Mouse (Mus musculus) embryonic facial prominence, embryonic 11.5 days (tissue): ENCODE results near the gene Stoml2. TPM values are rescaled to one million over a fixed set of nuclear protein-coding genes. Genes with fewer than 3 reads are reported as not detected.

Source experiments
- ATAC-seq: fragments of 200-750 bp; cut with Nextera tagmentation; replicated peaks from 2 replicates; pipeline ENCODE4 v1.8.0; 2017; ENCODE audit warnings: low read depth; ENCODE audit not compliant: insufficient number of reproducible peaks, low FRiP score, low TSS enrichment
- DNase-seq: peaks from one replicate; pipeline ENCODE4 v3.0.0-alpha.2; 2015; ENCODE audit warnings: low spot score
- H3K27ac ChIP-seq: fragments of 300-500 bp; sonication (generic); replicated peaks from 2 replicates; pipeline ENCODE4 v1.5.1; 2014; ENCODE audit warnings: mild to moderate bottlenecking, low read depth, low read length, control low read depth
- H3K27me3 ChIP-seq: fragments of 300-500 bp; sonication (generic); 2 replicates; pipeline ENCODE4 v1.6.1; 2014; ENCODE audit warnings: mild to moderate bottlenecking, low read length, moderate library complexity, mixed read lengths; ENCODE audit not compliant: control insufficient read depth, insufficient read depth
- H3K36me3 ChIP-seq: fragments of 300-500 bp; sonication (generic); replicated peaks from 2 replicates; pipeline ENCODE4 v1.6.1; 2014; ENCODE audit warnings: low read depth, mild to moderate bottlenecking, low read length, moderate library complexity, mixed read lengths; ENCODE audit not compliant: control insufficient read depth, insufficient read depth
- H3K4me1 ChIP-seq: fragments of 300-500 bp; sonication (generic); 2 replicates; pipeline ENCODE4 v1.6.1; 2014; ENCODE audit warnings: low read length, mixed read lengths; ENCODE audit not compliant: control insufficient read depth, insufficient read depth
- H3K4me2 ChIP-seq: fragments of 300-500 bp; sonication (generic); 2 replicates; pipeline ENCODE4 v1.6.1; 2014; ENCODE audit warnings: low read depth, mild to moderate bottlenecking, control low read depth, low read length, moderate library complexity
- H3K4me3 ChIP-seq: fragments of 300-500 bp; sonication (generic); 2 replicates; pipeline ENCODE4 v1.5.1; 2014; ENCODE audit warnings: low read depth, low read length, control low read depth
- H3K9ac ChIP-seq: fragments of 300-500 bp; sonication (generic); replicated peaks from 2 replicates; pipeline ENCODE4 v1.6.1; 2014; ENCODE audit warnings: mild to moderate bottlenecking, control low read depth, low read length
- H3K9me3 ChIP-seq: fragments of 300-500 bp; sonication (generic); replicated peaks from 2 replicates; pipeline ENCODE4 v1.6.1; 2016; ENCODE audit warnings: mild to moderate bottlenecking, low read length, inconsistent platforms, mixed read lengths; ENCODE audit not compliant: control insufficient read depth
- WGBS: fragments of 180-500 bp; shearing (Covaris S2); extraction: QIAGEN DNeasy Blood & Tissue Kit; methylation state at CpG from one replicate; pipeline ENCODE4 v1.1.7; 2014; 5-methylcytosine and 5-hydroxymethylcytosine counted together
- polyA plus RNA-seq: library from polyadenylated mRNA; unstranded; fragments of >200 nt; fragmentation: Nextera tagmentation; extraction: Ambion mirVana; gene quantifications from 2 replicates; pipeline ENCODE4 v1.2.1, GENCODE M21; 2014

The Stoml2 gene
- 410 TPM in 2 replicates for polyA plus RNA-seq

DNA sequence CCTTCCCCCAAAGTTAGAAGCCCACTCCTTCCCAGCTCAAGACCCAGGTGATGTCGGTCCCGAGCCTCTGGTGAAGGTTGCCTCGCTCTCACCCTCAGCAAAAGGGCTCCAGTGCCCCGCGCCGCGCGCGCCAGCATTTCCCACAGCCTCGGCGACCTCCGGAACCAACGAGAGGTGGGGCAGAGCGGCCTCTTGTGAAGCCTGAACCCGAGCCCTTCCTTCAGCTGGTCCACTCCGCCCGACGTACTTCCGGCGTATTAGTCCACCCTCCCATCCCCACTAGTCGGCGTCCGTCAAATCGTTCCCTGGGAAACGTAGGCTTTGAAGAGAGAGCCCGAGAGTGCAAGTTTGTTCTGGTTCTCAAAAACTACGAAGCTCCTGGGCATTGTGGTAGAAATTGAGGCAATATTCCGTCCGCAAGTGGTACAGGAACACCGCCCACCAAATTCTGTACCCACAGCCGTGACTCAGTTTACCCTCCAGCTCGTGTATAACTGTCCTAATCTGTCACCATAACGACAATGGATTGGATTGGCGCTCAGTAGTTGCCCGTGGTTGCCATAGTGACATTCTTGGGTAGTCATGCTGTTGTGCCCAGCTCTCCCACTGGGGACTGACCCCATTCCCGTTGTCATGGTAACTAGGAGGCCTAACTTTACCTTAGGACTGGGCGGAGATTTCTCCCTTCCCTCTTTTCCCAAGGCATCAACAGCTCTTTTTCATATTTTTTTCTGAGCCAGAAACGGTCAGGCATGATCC is at the start of gene Stoml2:
Stoml2 (minus strand) TSS at position 474 of the 759 bp plus-strand sequence.
- Histone ChIP-seq H3K27ac (peak within 1 kb of the TSS; percentile 72), H3K36me3 (no peaks in the 10 kb centered on the region; the same call in 1 of the 2 replicates), H3K4me3 (peak within 1 kb of the TSS; percentile 69), H3K9ac (peak within 1 kb of the TSS; percentile 87), H3K4me1 (no peaks in the 10 kb centered on the region), H3K9me3 (no peaks in the 10 kb centered on the region), H3K4me2 (peak within 1 kb of the TSS; percentile 77), H3K27me3 (no peaks in the 10 kb centered on the region)
- DNase-seq (peak; percentile 97), ATAC-seq (peak; percentile 92)
- WGBS, result under 1% methylated on average over 38 of the region's 38 CpGs

DNA sequence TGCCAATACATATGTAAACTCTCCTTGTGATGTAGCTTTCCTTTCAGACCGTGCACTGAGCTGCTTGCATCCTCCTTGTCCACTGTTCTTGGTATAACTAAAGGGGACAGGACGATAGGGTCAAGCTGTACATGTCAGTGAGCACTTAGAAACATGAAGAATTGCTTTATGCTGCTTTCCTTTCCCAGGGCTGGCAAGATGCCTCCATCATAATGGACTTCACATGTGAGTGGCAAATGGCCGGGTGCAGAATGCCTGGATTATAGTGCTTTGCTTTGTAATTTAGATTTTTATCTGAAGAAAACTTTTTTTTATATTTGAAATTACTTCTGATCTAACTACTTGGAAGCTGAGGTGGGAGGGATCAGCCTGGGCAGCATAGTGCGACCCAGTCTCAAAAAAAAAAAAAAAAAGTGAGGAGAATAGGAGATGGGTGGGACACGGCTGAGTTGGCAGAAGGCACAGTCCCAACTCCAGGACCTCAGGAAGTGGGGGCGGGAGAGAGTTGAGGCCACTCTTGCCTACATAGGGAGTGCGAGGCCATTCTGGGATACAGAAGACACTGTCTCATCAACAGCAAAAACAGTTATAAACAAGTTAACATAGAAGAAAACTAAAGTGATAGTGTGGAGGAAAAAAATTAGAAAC is 46.7 kb upstream of the Stoml2 start:
- 71% methylated on average over 7 of the region's 7 CpGs for WGBS
- H3K27me3 ChIP-seq, result no peaks in the 10 kb centered on the region
- no peak for DNase-seq

DNA sequence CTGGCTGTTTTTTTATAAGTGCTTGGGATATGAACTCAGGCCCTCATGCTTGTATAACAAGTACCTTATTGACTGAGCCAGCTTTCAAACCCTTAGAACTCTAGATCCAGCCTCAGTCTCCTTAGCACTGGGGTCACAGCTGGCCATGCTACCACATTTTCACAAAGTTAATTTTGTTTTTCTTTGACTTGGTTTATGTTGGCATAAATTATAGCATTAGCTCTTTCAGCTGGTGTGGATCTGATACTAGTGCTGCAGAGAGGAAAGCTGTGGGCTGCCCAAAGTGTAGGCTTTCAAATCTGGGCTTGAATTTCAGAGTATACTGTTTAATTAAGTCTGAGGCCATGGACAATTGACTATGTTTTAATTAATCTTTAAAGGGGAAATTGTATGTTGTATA is 43.4 kb upstream of the Stoml2 start:
- Histone ChIP-seq H3K36me3 (no peaks in the 10 kb centered on the region), H3K9ac (no peak overlapping the region), H3K4me3 (no peak overlapping the region), H3K4me2 (no peak overlapping the region), H3K27me3 (no peaks in the 10 kb centered on the region), H3K9me3 (no peaks in the 10 kb centered on the region), H3K4me1 (no peaks in the 10 kb centered on the region), H3K27ac (no peak overlapping the region)
- ATAC-seq, result no peak
- DNase-seq, result no peak

More for the DNA sequence above, 46.7 kb upstream of the Stoml2 start:
- Histone ChIP-seq H3K36me3 (no peaks in the 10 kb centered on the region), H3K4me3 (no peak overlapping the region), H3K27ac (no peak overlapping the region), H3K9ac (no peak overlapping the region), H3K4me1 (no peaks in the 10 kb centered on the region), H3K9me3 (no peaks in the 10 kb centered on the region), H3K4me2 (no peak overlapping the region)
- no peak for ATAC-seq

DNA sequence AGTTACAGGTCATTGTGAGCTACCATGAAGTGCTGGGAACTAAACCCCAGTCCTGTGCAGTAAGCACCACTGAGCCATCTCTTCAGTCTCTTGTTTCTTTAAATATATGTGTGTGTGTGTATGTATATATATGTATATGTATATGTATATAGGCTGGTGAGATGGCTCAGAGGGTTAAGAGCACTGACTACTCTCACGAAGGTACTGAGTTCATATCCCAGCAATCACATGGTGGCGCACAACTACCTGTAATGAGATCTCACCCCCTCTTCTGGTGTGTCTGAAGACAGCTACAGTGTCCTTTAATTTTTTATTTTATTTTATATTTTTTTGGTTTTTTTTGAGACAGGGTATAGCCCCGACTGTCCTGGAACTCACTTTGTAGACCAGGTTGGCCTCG is 34.0 kb upstream of the Stoml2 start:
- no peak overlapping the region for H3K27ac ChIP-seq
- H3K4me3 ChIP-seq, result no peak overlapping the region
- no peak overlapping the region for H3K9ac ChIP-seq
- H3K9me3 ChIP-seq, result no peaks in the 10 kb centered on the region
- H3K36me3 ChIP-seq, result no peaks in the 10 kb centered on the region
- H3K27me3 ChIP-seq, result no peaks in the 10 kb centered on the region
- ATAC-seq (no peak), DNase-seq (no peak)
- no peaks in the 10 kb centered on the region for H3K4me1 ChIP-seq
- H3K4me2 ChIP-seq, result no peak overlapping the region
- 96% methylated on average over 4 of the region's 4 CpGs for WGBS

DNA sequence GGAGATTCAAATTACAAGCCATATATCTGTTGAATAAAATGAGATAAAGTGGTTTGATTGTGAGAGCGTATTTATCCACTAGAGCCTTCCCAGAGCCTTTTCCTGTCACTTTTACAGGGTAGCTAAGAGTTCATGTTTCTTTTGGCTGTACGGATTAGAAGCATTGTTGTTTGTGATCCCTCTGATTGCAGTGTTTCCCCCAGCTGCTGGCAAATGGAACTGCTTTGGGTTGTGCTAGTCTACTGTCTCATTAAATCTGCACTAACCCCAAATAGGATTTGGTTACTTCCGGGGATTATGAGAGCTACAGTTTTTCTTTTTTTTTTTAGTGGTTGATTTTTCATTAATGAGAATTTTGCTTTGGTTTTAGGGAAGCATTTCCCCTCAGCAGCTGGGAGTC is 28.8 kb upstream of the Stoml2 start:
- 54% methylated on average over 3 of the region's 3 CpGs for WGBS
- Histone ChIP-seq H3K4me2 (no peak overlapping the region), H3K36me3 (no peaks in the 10 kb centered on the region), H3K27ac (no peak overlapping the region), H3K9ac (no peak overlapping the region), H3K4me1 (0 out of 2 replicates have a peak, but pooled peaks cover 2% of the 10 kb centered on the region), H3K9me3 (no peaks in the 10 kb centered on the region), H3K27me3 (peaks cover 6% of the 10 kb centered on the region), H3K4me3 (no peak overlapping the region)
- ATAC-seq, result no peak
- DNase-seq, result no peak

DNA sequence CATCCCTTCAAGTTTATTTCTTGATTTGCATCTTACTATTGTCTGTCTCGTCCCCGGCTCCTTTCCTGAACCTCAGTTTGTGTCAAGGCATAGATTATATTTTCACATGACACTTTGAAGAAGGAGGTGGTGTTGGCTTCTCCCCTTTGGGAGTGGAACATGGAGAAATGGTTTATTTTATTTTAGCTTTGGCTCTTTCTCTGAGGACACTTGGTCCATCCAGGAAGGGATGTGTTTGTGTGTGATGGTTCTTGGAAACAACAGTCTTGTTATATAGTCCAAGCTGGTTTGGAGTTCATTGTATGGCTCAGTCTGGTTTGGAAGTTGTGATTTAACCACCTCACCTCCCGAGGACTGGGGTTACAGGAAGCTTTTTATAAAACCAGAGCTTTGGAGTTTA is 28.2 kb upstream of the Stoml2 start:
- DNase-seq (no peak), ATAC-seq (no peak)
- WGBS, result 41% methylated on average over 3 of the region's 3 CpGs
- H3K9ac ChIP-seq, result peak overlapping the region; percentile 65; the same call in 1 of the 2 replicates
- H3K4me3 ChIP-seq, result peak overlapping the region; percentile 63
- peak overlapping the region; percentile 95 for H3K4me2 ChIP-seq
- no peak overlapping the region for H3K27ac ChIP-seq
- 0 out of 2 replicates have a peak, but pooled peaks cover 2% of the 10 kb centered on the region for H3K4me1 ChIP-seq
- H3K9me3 ChIP-seq, result no peaks in the 10 kb centered on the region
- no peaks in the 10 kb centered on the region for H3K36me3 ChIP-seq
- H3K27me3 ChIP-seq, result peaks cover 6% of the 10 kb centered on the region

DNA sequence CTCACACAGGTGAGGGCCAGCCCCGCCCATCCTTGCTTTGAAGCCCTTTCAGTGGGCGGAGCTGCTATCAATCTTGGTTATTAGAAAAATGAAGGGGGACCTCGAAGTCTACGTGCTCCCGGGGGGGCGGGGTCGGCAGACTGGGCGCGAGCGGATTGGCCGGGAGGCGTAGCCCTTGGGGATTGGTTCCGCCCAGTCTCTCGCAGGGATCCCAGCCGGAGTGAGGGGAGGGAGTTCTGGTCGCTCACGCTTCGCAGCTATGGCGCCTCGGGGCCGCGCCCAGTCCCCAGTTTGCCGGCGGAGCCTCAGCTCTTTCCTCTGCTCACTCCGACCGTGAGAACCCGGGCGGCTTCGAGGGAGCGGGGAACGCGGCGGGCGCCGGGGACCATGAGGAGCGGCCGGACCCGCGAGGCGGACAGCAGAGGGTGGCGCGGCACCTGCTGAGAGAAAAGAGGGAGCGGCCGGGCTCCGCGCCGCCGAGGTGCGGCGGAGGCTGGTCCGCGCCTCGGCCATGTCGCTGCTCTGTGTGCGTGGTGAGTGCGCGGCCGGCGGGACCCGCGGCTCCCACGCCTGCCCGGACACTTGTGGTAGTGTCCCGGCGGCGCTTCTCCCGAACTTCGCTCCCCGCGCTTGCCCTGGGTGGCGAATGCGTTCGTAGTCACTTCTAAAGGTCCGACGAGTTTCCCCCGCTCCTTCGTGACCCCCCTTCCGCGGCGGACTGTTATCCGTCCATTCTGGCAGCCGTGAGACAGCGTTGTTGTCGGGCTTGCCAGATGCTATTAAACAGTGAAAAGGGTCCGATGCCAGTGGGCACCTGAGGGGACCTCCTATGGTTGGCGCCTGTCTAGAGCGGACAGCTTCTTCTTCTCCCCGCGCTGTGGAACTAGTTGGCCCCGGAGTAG is 27.5 kb upstream of the Stoml2 start, which contains the start of gene Unc13b:
Unc13b (plus strand) TSS at position 201 of the 902 bp plus-strand sequence.
- H3K9ac ChIP-seq, result peak within 1 kb of the TSS; percentile 65
- 0 out of 2 replicates have a peak, but pooled peaks cover 2% of the 10 kb centered on the region for H3K4me1 ChIP-seq
- DNase-seq (peak; percentile 92), ATAC-seq (peak; percentile 89)
- H3K4me3 ChIP-seq, result peak within 1 kb of the TSS; percentile 63
- H3K9me3 ChIP-seq, result no peaks in the 10 kb centered on the region
- H3K27ac ChIP-seq, result no peak within 1 kb of the TSS
- peak within 1 kb of the TSS; percentile 95 for H3K4me2 ChIP-seq
- no peaks in the 10 kb centered on the region for H3K36me3 ChIP-seq
- under 1% methylated on average over 87 of the region's 90 CpGs for WGBS
- peaks cover 6% of the 10 kb centered on the region for H3K27me3 ChIP-seq
